Mouse (Mus musculus): Measurements from ENCODE around the gene Kcnc2.

Gene Kcnc2

GRCm38 (mm10) chr10:112394399-112394970 lies 123.6 kb downstream of the Kcnc2 start:
- DNase-seq (ENCODE audit: low spot score) = peak; percentile 18

GRCm38 (mm10) chr10:112397194-112397593 lies 126.3 kb downstream of the Kcnc2 start:
- DNase-seq (ENCODE audit: low spot score) = peak; percentile 30

GRCm38 (mm10) chr10:112400591-112401404 lies 129.9 kb downstream of the Kcnc2 start:
- DNase-seq (ENCODE audit: low spot score) = no peak

- no peak for DNase-seq (ENCODE audit: low spot score)
These were observed 138.6 kb downstream of the Kcnc2 start for GRCm38 (mm10) chr10:112409525-112409924.

GRCm38 (mm10) chr10:112423327-112423726 lies 152.4 kb downstream of the Kcnc2 start:
- peak; percentile 60 for DNase-seq (ENCODE audit: low spot score)

GRCm38 (mm10) chr10:112436950-112437349 lies 166.0 kb downstream of the Kcnc2 start:
- DNase-seq (ENCODE audit: low spot score) = no peak

- DNase-seq (ENCODE audit: low spot score) = no peak
These were observed 173.7 kb downstream of the Kcnc2 start for GRCm38 (mm10) chr10:112444640-112445039.

GRCm38 (mm10) chr10:112450910-112451309 lies 180.0 kb downstream of the Kcnc2 start:
- no peak for DNase-seq (ENCODE audit: low spot score)

GRCm38 (mm10) chr10:112468689-112469384 lies 197.9 kb downstream of the Kcnc2 start:
- no peak for DNase-seq (ENCODE audit: low spot score)

GRCm38 (mm10) chr10:112474122-112474810 lies 203.3 kb downstream of the Kcnc2 start:
- no peak for DNase-seq (ENCODE audit: low spot score)

GRCm38 (mm10) chr10:112481461-112481860 lies 210.5 kb downstream of the Kcnc2 start:
- DNase-seq (ENCODE audit: low spot score) = no peak

GRCm38 (mm10) chr10:112481921-112482607 lies 211.1 kb downstream of the Kcnc2 start:
- DNase-seq (ENCODE audit: low spot score) = no peak

- no peak for DNase-seq (ENCODE audit: low spot score)
These were observed 213.6 kb downstream of the Kcnc2 start for GRCm38 (mm10) chr10:112484387-112485105.

- peak; percentile 28 for DNase-seq (ENCODE audit: low spot score)
These were observed 214.9 kb downstream of the Kcnc2 start for GRCm38 (mm10) chr10:112485819-112486218.

- no peak for DNase-seq (ENCODE audit: low spot score)
These were observed 217.8 kb downstream of the Kcnc2 start for GRCm38 (mm10) chr10:112488751-112489150.
